Mouse (Mus musculus): ENCODE data around the gene Tsc2. TPM values are rescaled to one million over a fixed set of nuclear protein-coding genes. Genes with fewer than 3 reads are reported as not detected.

The Tsc2 gene
- total RNA-seq, 1 experiment from 2014 or later, result 100 TPM

DNA sequence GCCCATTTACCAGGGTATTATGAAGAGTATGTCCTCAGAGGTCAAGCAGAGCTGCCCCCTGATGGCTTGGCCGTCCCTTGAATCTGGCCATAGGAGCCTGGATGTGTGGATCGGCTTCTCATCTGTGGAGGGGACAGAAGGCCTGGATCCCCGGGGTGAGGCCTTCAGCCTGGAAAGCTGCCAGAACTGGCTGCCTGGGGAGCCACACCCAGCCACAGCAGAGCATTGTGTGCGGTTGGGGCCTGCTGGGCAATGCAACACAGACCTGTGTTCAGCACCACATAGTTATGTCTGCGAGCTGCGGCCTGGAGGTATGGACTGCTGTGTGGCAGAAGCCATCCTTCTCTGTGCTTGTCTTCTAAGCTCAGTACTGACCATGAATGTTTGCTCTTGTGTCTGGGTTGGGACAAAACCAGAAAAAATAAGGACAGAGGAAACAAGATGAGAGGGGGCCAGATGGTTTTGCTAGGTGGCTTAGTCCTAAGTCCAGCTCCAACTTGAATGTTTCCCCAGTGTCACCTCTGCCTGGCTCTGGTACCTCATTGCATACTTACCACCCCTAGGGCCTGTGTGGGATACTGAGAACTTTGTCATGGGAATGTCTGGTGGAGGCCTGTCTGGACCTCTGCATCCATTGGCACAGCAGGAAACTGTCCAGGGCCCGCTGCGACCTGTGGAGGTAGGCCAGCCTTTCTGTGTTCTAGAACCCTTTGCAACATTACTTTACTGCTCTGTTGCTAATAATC lies 65.2 kb downstream of the Tsc2 start:
- DNase-seq, result peak; percentile 45

- DNase-seq, result no peak
Measured at GRCm38 (mm10) chr17:24565792-24566191, 66.6 kb downstream of the Tsc2 start.

DNA sequence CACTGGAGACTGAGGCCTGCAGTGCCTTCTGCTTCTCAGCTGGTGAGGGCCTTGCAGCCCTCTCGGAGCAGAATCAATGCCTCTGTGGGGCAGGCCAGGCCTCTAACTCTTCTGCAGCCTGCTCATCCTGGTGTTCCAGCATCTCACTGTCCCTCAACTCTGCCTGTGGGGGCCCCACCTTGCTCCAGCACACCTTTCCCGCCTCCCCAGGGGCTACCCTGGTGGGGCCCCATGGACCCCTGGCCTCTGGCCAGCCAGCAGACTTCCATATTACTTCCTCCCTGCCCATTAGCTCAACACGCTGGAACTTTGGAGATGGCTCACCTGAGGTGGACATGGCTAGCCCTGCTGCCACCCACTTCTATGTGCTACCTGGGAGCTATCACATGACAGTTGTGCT lies 67.3 kb downstream of the Tsc2 start:
- DNase-seq, result no peak

DNA sequence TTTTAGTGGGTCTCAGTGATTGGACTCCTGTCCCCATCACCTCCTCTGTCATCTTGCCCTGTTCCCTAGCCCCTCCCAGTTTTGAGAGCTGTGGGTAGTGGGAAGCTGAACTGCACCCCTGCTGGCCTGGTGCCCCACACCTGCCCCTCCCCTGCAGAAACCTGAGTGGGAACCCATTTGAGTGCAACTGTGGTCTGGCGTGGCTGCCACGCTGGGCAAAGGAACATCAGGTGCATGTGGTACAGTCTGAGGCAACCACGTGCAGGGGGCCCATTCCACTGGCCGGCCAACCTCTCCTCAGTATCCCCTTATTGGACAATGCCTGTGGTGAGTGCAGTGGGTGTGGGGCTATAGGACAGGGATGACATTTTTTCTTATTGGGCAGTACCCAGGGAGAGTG lies 68.0 kb downstream of the Tsc2 start:
- DNase-seq, result no peak

- DNase-seq, result no peak
Measured at GRCm38 (mm10) chr17:24563638-24564037, 68.8 kb downstream of the Tsc2 start.

- DNase-seq, result no peak
Measured at GRCm38 (mm10) chr17:24561592-24561991, 70.8 kb downstream of the Tsc2 start.

DNA sequence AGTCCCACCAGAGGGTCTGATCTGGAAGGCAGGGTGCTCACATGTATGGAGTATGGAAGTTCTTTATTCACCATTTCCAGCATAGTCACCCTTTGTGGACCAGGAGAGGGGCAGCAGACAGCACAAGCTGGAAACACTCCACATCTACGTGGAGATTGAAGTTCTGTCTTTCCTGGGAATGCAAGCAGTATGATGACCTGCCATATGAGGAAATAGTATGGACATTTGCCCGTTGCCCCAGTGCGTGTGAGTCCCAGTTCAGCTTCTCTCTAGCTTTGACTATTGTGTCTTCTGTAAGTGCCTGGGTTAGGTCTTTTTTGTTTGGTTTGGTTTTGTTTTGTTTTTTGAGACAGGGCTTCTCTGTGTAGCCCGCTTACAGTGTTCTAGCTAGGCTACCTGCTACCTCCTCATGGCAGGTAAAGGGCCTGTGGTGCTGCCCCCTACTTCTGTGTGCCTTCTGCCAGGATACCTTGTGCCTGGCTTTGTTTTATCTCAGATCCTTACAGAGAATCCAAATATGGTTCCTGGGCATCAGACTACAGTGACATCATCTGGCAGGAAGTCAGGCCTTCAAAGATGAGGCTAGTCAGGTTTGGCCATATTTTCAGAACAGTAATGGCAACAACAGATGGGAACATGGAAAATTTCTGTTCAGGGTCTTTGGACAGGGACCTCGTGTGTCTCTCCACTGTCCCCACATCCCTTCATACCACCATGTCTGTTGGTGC lies 72.0 kb downstream of the Tsc2 start:
- no peak for DNase-seq

GRCm38 (mm10) chr17:24559146-24559545 lies 73.3 kb downstream of the Tsc2 start:
- DNase-seq, result peak; percentile 43

- DNase-seq, result peak; percentile 14
Measured at GRCm38 (mm10) chr17:24558600-24559099, 73.8 kb downstream of the Tsc2 start.

DNA sequence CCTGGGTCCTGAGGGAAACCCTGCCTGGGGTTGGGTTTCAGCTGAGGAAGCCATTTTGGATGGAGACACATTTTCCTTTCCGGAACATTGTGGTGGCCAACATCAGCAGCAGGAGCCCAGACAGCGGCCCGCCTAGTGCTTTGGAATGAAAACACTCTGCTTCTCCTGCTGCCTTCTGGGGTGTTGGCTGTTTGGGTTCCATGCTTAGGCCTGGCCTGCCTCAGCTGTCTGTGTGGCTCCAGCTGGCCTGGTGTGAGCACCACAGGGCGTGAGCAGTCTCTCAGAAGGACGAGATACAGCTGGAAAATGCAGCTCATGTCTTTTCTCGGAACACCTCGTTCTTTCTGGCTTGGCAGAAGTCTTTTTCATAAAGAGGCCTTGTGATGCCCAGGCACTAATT lies 75.3 kb downstream of the Tsc2 start:
- no peak for DNase-seq

GRCm38 (mm10) chr17:24551050-24551444 lies 81.4 kb downstream of the Tsc2 start:
- DNase-seq, result no peak

DNA sequence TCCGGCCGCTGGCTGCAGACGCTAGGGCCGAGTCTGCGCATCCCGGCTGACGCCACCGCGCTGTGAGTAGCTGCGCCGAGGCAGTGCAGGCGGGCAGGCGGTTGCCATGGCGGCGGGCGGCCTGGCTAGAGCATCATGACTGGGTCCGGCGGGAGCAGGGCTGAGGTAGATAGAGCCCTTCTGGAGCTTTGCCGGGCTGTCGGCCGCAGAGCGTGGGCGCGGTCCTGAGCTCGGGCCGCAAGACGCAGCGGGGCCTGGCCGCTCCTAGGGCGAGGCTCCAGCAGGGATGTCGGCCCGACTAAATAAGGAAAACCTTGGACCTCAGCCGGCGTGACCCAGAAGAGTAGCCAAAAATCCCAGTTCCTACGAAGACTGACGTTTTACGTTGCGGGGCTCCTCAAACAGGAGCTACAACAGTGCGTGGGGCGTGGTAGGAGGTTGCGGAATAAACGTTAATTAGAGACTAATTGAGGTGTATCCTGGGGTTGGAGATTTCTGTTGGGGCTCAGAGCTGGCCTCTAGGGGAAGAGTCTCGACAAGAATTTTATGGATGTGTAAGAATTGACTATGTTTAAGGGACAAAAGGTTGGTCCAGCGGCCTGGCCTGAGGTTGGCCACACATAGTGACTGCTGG lies 81.9 kb downstream of the Tsc2 start:
- peak; percentile 91 for DNase-seq

GRCm38 (mm10) chr17:24549618-24550415 lies 82.6 kb downstream of the Tsc2 start, which contains the start of gene Pkd1:
Gene Pkd1 (plus strand): TSS chr17:24549834.
- peak; percentile 99 for DNase-seq

GRCm38 (mm10) chr17:24548921-24549617 lies 83.4 kb downstream of the Tsc2 start:
- peak; percentile 85 for DNase-seq

GRCm38 (mm10) chr17:24548435-24548834 lies 84.0 kb downstream of the Tsc2 start:
- DNase-seq, result no peak

DNA sequence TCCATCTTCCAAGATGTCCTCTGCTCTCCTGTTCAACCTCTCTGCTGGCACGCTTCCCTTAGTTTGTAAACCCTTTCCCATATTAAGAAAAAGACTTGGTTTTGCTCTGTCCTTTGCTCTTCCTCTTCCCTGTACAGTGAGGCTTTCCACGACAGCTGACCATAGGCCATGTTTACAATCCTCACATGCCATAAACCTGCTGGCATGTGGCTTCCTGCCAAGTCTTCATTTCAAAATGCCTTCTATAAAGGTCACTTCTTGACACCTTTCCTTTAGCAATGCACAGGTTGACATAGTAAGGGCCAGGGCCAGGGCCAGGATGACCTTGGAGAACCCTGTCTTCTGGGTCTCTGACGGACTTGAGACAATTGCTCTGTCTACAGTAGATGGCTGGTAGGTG lies 86.2 kb downstream of the Tsc2 start:
- no peak for DNase-seq

Small RNA genes lying within 50 kb of the gene (microRNA-seq; reads per million reads assigned to microRNA genes)
- 0.38 to 0.43 reads per million in 2 experiments for gene Gm24589

Other genes starting within 250 kb of the Tsc2 start
- gene Rnps1, start 218.1 kb downstream of the Tsc2 start, total RNA-seq (2021), result 78.8 and 84.9 TPM in 2 replicates
- 505 and 573 TPM in 2 replicates for gene Eci1, start 206.0 kb downstream of the Tsc2 start, total RNA-seq (2021)
- gene Dnase1l2, start 189.5 kb downstream of the Tsc2 start, total RNA-seq (2021), result 1.8 and 2.5 TPM in 2 replicates
- 16.2 and 19.4 TPM in 2 replicates for gene E4f1, start 162.3 kb downstream of the Tsc2 start, total RNA-seq (2021)
- gene Pgp, start 162.2 kb downstream of the Tsc2 start, total RNA-seq (2021), result 55.8 and 59.0 TPM in 2 replicates
- 0.75 TPM in 1 of 2 replicates, not detected in the other for gene Bricd5, start 158.7 kb downstream of the Tsc2 start, total RNA-seq (2021)
- gene Mlst8, start 153.6 kb downstream of the Tsc2 start, total RNA-seq (2021), result 19.5 and 23.3 TPM in 2 replicates
- gene Caskin1, start 144.0 kb downstream of the Tsc2 start, total RNA-seq (2021), result 14.8 and 16.1 TPM in 2 replicates
- gene Traf7, start 104.7 kb downstream of the Tsc2 start, total RNA-seq (2021), result 85.4 and 101 TPM in 2 replicates
- gene Rab26, start 98.4 kb downstream of the Tsc2 start, total RNA-seq (2021), result 1.1 and 1.8 TPM in 2 replicates
- 42.2 and 44.3 TPM in 2 replicates for gene Pkd1, start 82.8 kb downstream of the Tsc2 start, total RNA-seq (2021)
- 7.2 and 7.7 TPM in 2 replicates for gene Nthl1, start 50 bp upstream of the Tsc2 start, total RNA-seq (2021)
- 90.2 and 99.1 TPM in 2 replicates for gene Slc9a3r2, start 17.7 kb upstream of the Tsc2 start, total RNA-seq (2021)
- gene Npw, start 25.8 kb upstream of the Tsc2 start, total RNA-seq (2021), result not detected in 2 replicates
- gene Zfp598, start 37.1 kb upstream of the Tsc2 start, total RNA-seq (2021), result 44.5 and 47.4 TPM in 2 replicates
- 1.8 and 5.7 TPM in 2 replicates for gene Syngr3, start 57.3 kb upstream of the Tsc2 start, total RNA-seq (2021)
- 36.0 and 39.3 TPM in 2 replicates for gene Gfer, start 63.5 kb upstream of the Tsc2 start, total RNA-seq (2021)
- gene Noxo1, start 63.6 kb upstream of the Tsc2 start, total RNA-seq (2021), result 3.6 and 5.7 TPM in 2 replicates
- gene Tbl3, start 75.0 kb upstream of the Tsc2 start, total RNA-seq (2021), result 35.8 and 41.2 TPM in 2 replicates
- gene Rnf151, start 85.4 kb upstream of the Tsc2 start, total RNA-seq (2021), result not detected in 2 replicates
- 702 and 762 TPM in 2 replicates for gene Rps2, start 85.5 kb upstream of the Tsc2 start, total RNA-seq (2021)
- 418 and 458 TPM in 2 replicates for gene Ndufb10, start 91.8 kb upstream of the Tsc2 start, total RNA-seq (2021)
- gene Rpl3l, start 95.2 kb upstream of the Tsc2 start, total RNA-seq (2021), result 0.53 TPM in 1 of 2 replicates, not detected in the other
- gene Msrb1, start 104.0 kb upstream of the Tsc2 start, total RNA-seq (2021), result 73.2 and 98.3 TPM in 2 replicates
- 2.0 and 2.4 TPM in 2 replicates for gene Hs3st6, start 120.4 kb upstream of the Tsc2 start, total RNA-seq (2021)
- gene Meiob, start 171.7 kb upstream of the Tsc2 start, total RNA-seq (2021), result 0.67 and 0.71 TPM in 2 replicates
- gene Hagh, start 207.5 kb upstream of the Tsc2 start, total RNA-seq (2021), result 122 and 150 TPM in 2 replicates
- 40.6 and 43.0 TPM in 2 replicates for gene Fahd1, start 217.7 kb upstream of the Tsc2 start, total RNA-seq (2021)
- 1.2 and 12.2 TPM in 2 replicates for gene Igfals, start 233.4 kb upstream of the Tsc2 start, total RNA-seq (2021)

Measured in adrenal gland, postnatal 14 days (tissue).